Mouse (Mus musculus) c-Kit-positive CD71-positive TER-119-positive erythroid progenitor cells, embryonic 14.5 days (primary cell): ENCODE measurements around the gene Sun1.
A peak's percentile ranks its signal among the peaks of the same experiment; 100 is the strongest.

Experiments used
- DNase-seq: peaks from one replicate; pipeline ENCODE4 v3.0.0-alpha.2; 2013; ENCODE audit warnings: low spot score

The Sun1 gene

DNA sequence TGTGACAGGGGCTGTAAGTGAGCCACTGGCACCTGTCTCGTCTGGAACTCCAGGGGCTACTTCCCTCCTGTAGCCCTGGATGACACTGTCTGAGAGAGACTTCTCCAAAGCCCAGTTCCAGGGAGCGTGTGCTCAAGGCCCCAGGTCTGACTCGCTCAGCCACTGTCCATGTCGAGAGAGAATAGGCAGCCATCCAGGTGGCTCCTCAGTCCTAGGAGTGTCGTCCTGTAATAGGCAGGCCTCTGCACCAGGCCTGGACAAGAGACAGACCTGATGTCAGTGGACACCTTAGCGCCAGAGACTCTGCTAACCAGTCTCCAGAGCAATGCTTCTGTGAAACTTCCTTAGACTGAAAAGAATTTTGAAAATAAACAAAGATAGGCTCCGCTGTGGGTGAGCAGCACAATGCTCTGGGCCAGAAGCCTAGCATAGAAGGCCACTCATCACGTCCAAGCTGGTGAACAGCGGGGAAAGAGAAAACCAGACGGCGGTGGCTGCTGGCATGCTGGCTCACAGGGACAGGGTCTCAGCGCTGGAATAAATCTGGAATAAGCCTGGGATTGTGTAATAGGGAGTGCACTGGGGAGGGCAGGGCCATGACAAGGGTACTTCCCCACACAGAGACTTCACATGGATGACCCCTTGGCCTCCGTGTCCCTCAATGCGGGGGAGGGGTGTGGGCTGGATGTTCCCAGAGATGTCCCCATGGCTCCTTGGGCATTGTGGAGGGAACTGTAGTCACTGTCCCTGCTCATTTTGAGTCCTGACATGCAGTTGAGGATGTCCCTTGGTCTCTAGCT lies 85.9 kb downstream of the Sun1 start:
- no peak for DNase-seq

DNA sequence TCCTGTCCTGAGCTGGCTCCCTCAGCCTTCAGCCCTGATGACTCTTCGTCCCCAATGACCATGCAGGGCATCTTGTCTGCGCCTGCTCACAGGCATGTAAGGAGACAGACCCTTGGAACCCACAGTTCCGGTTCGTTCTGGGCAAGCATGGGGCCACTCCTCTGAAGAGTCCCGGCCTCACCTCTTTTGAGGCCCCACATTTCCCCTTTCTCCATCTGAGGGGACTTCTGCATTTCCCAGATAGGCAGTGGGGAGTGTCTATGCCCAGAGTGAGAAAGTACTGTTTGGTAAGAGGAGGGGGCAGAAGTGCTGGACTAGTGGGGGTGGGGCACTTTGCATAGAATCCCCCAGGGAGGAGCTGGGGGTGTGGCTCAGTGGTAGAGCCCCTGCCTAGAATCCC lies 86.7 kb downstream of the Sun1 start:
- DNase-seq: peak; percentile 40

- no peak for DNase-seq
These were observed 87.3 kb downstream of the Sun1 start for GRCm38 (mm10) chr5:139287787-139288186.

GRCm38 (mm10) chr5:139288591-139288990 lies 88.2 kb downstream of the Sun1 start:
- no peak for DNase-seq

- DNase-seq: no peak
These were observed 90.2 kb downstream of the Sun1 start for GRCm38 (mm10) chr5:139290467-139291259.

GRCm38 (mm10) chr5:139291811-139292560 lies 91.5 kb downstream of the Sun1 start:
- no peak for DNase-seq

DNA sequence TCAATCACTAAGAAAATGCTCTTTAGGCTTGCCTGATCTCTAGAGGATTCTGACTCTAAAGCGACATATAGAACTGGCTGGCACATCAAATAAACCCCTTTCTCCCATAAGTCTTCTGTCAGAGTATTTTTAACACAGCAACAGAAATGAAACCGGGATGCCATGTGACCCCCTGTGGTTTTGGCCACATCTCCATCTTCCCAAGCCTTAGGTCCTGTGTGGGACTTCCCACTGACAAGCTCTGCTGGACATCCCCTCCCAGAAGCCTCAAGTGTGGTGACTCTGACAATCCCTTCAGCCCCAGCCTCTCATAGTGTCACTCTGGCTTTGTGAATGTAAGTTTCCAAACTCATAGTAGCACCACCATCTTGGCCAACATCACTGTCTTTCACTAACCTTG lies 93.7 kb downstream of the Sun1 start:
- no peak for DNase-seq

DNA sequence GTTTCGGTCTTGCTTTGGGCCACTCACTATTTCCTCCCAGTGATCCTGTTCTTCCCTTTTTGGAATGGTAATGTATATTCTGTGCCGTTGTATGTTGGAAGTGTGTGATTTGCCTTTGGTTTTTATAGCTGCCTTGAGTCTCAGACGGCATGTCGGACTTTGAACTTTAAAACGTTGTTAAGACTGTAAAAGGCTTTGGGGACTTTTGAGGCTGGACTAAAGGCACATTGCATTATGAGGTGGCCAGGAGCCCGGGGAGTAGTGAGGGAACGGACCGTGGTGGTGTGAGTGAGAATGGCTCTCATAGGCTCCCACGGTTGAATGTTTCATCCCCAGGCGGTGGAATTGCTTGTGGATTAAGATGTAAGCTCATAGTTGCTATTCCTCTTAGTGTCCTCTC lies 96.7 kb downstream of the Sun1 start:
- no peak for DNase-seq

DNA sequence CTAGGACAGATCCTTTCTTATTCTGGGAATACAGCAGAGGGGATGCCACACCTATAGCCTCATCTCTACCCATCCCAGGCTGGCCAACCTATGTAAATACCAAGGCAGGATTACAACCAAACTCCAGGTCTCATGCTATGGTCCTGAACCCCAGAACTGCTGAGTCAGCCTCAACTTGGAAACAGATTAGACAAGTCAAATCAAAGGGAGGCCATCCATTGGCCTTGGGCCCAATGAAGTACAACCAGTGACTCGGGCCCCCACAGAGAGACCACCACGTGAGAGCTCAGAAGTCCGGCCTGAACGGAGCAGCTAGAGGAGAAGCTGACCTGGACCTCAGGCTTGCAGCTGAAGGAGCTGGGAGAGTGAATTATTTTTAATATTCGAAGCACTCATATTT lies 97.3 kb downstream of the Sun1 start:
- no peak for DNase-seq
